In genomic region chrX:48908421-48908820, GRCm38 (mm10) we compare ENCODE assay signal across 36 mouse cellular contexts. TPM values are rescaled to one million over a fixed set of nuclear protein-coding genes. Genes with fewer than 3 reads are reported as not detected.
DNase-seq lines count a peak whose midpoint lies in the region; TF ChIP-seq lines count a peak whose summit lies in the region.
"Had no signal": no experiment of that assay in that cellular context is flagged by ENCODE, and none has a peak within 500 bp of the region (broad histone marks: within the 10 kb centered on the region; RNA-seq: fewer than 3 reads in every experiment).

No protein-coding gene starts in this region.

- DNase-seq in cerebellum, postnatal 14 days, result peak; percentile 4 to 8
- no peak for DNase-seq in cerebellum, adult 2 months
- peak; percentile 83 for DNase-seq in heart, adult 11 months
- no peak for DNase-seq in heart, embryonic 10.5 days (ENCODE audit: low spot score)
- DNase-seq in layer of hippocampus, postnatal 14 days (ENCODE audit: low spot score in 2 of 2), result peak; percentile 19 to 34
- no peak for DNase-seq in layer of hippocampus, postnatal 25 days (ENCODE audit: extremely low spot score in 1 of 2, low spot score in 1 of 2)
- peak; percentile 61 for DNase-seq in brain, embryonic 14.5 days (ENCODE audit: low read depth)
- no peak for DNase-seq in thymus, postnatal 10 days (ENCODE audit: low spot score in 2 of 2)
- DNase-seq: adrenal gland, postnatal 10 days; cerebellum, adult 18-20 months; cerebellum, postnatal 36 days; gastrocnemius, postnatal 14 days; kidney, adult 8-10 months; kidney, postnatal 4 days; liver, embryonic 13.5 days; lung, adult 18-20 months; right cerebral cortex, postnatal 4 days; thymus, adult 18-20 months; thymus, postnatal 36 days had no signal

- no peaks in the 10 kb centered on the region for H3K27me3 ChIP-seq in cerebellum, adult 2 months (ENCODE audit: control insufficient read depth, insufficient read depth, low read length)
- H3K27me3 ChIP-seq in heart, embryonic 10.5 days (ENCODE audit: insufficient read depth, poor library complexity, severe bottlenecking), result no peaks in the 10 kb centered on the region
- H3K27me3 ChIP-seq: embryonic facial prominence, embryonic 12.5 days; hindbrain, embryonic 12.5 days; liver, embryonic 13.5 days; neural tube, embryonic 13.5 days had no signal

- no peaks in the 10 kb centered on the region for H3K9me3 ChIP-seq in heart, embryonic 10.5 days
- H3K9me3 ChIP-seq: embryonic facial prominence, embryonic 12.5 days; G1E; hindbrain, embryonic 12.5 days; liver, embryonic 13.5 days; neural tube, embryonic 13.5 days had no signal

- no peaks in the 10 kb centered on the region for H3K4me1 ChIP-seq in cerebellum, adult 2 months (ENCODE audit: control insufficient read depth, insufficient read depth, low read length)
- H3K4me1 ChIP-seq in heart, embryonic 10.5 days, result no peaks in the 10 kb centered on the region
- H3K4me1 ChIP-seq: embryonic facial prominence, embryonic 12.5 days; hindbrain, embryonic 12.5 days; liver, embryonic 13.5 days; neural tube, embryonic 13.5 days had no signal

- no peak for TF ChIP-seq POLR2A in cerebellum, adult 2 months (IDR thresholded peaks at IDR 0.05; ENCODE audit: borderline replicate concordance, insufficient read depth, low read length)
- no peak for TF ChIP-seq POLR2A in brain, embryonic 14.5 days (IDR thresholded peaks at IDR 0.05; ENCODE audit: borderline replicate concordance, extremely low read depth, insufficient read depth, insufficient read length, poor library complexity, severe bottlenecking)

- no peak for TF ChIP-seq CTCF in cerebellum, adult 2 months (IDR thresholded peaks at IDR 0.05; ENCODE audit: borderline replicate concordance, insufficient read depth, low read depth, low read length)
- no peak for TF ChIP-seq CTCF in brain, embryonic 14.5 days (IDR thresholded peaks at IDR 0.05; ENCODE audit: borderline replicate concordance, extremely low read depth, insufficient read depth, insufficient read length)

- H3K27ac ChIP-seq in cerebellum, adult 2 months (ENCODE audit: insufficient read depth, low read length), result no peak overlapping the region
- H3K27ac ChIP-seq in heart, embryonic 10.5 days, result no peak overlapping the region
- H3K27ac ChIP-seq: embryonic facial prominence, embryonic 12.5 days; hindbrain, embryonic 12.5 days; kidney, postnatal 0 days; left cerebral cortex, adult 2 months; liver, embryonic 13.5 days; neural tube, embryonic 13.5 days; stomach, postnatal 0 days had no signal

- H3K36me3 ChIP-seq in heart, embryonic 10.5 days, result no peaks in the 10 kb centered on the region
- H3K36me3 ChIP-seq: embryonic facial prominence, embryonic 12.5 days; G1E; hindbrain, embryonic 12.5 days; liver, embryonic 13.5 days; neural tube, embryonic 13.5 days had no signal

- WGBS in cerebellum, adult 2 months, result 19% methylated on average over 4 of the region's 4 CpGs
- WGBS in heart, embryonic 10.5 days, result 94% methylated on average over 4 of the region's 4 CpGs

- H3K4me3 ChIP-seq in cerebellum, adult 2 months (replicated peaks; ENCODE audit: insufficient read depth, low read depth, low read length), result no peak overlapping the region
- no peak overlapping the region for H3K4me3 ChIP-seq in heart, embryonic 10.5 days
- H3K4me3 ChIP-seq: embryonic facial prominence, embryonic 12.5 days; hindbrain, embryonic 12.5 days; left cerebral cortex, adult 2 months; liver, embryonic 13.5 days; neural tube, embryonic 13.5 days had no signal

RNA-seq across cellular contexts. Expression of gene Gm595, which starts 30.9 kb away (rescaled TPM):
- not detected in 2 replicates for polyA plus RNA-seq in cerebellum, adult 2 months (2012; rRNA removed)
- polyA plus RNA-seq in heart, embryonic 10.5 days (2016; fragmentation: Nextera tagmentation; extraction: Ambion mirVana), result 0.33 TPM in 1 of 2 replicates, not detected in the other
- not detected for total RNA-seq in layer of hippocampus, postnatal 14 days (2021)
- total RNA-seq in layer of hippocampus, postnatal 25 days (2021), result not detected
- not detected in 2 replicates for polyA plus RNA-seq in brain, embryonic 14.5 days (2012; rRNA removed)
- total RNA-seq: adrenal gland, postnatal 10 days; G1E; granulocyte monocyte progenitor cell, adult 5-6 weeks; heart, postnatal 14 days; left cerebral cortex, adult 2 months; left cerebral cortex, postnatal 25 days; megakaryocyte progenitor cell, adult 5-6 weeks had no signal
- polyA plus RNA-seq: embryonic facial prominence, embryonic 12.5 days; G1E; heart, embryonic 14.5 days; hindbrain, embryonic 12.5 days; intestine, embryonic 16.5 days; kidney, postnatal 0 days; limb, embryonic 14.5 days; lung, postnatal 0 days; midbrain, embryonic 11.5 days; neural tube, embryonic 13.5 days; spleen, adult 2 months; stomach, postnatal 0 days had no signal

Comparison
In these comparisons a context has a peak if more than half of its experiments do, and no peak if none do; other contexts are left out.
1. DNase-seq: peak in cerebellum, postnatal 14 days (2 of 2), heart, adult 11 months (single experiment), layer of hippocampus, postnatal 14 days (2 of 2) and brain, embryonic 14.5 days (single experiment); none in cerebellum, adult 2 months (0 of 2), heart, embryonic 10.5 days (single experiment), layer of hippocampus, postnatal 25 days (0 of 2) and thymus, postnatal 10 days (0 of 2).